Mouse (Mus musculus) lung, embryonic 15.5 days (tissue): ENCODE measurements around the gene Gm7879. TPM values are rescaled to one million over a fixed set of nuclear protein-coding genes. Genes with fewer than 3 reads are reported as not detected.

Source experiments
- ATAC-seq: fragments of 200-750 bp; cut with Nextera tagmentation; 2 replicates; pipeline ENCODE4 v1.8.0; 2017; ENCODE audit warnings: moderate number of reproducible peaks, borderline replicate concordance; ENCODE audit not compliant: low FRiP score, low TSS enrichment; ENCODE audit errors: extremely low read depth
- H3K27ac ChIP-seq: fragments of 300-500 bp; sonication (generic); 2 replicates; pipeline ENCODE4 v1.5.1; 2015; ENCODE audit warnings: moderate library complexity, mild to moderate bottlenecking, inconsistent platforms
- H3K27me3 ChIP-seq: fragments of 300-500 bp; sonication (generic); 2 replicates; pipeline ENCODE4 v1.6.1; 2015; ENCODE audit warnings: inconsistent platforms
- H3K36me3 ChIP-seq: fragments of 300-500 bp; sonication (generic); 2 replicates; pipeline ENCODE4 v1.6.1; 2015; ENCODE audit warnings: inconsistent platforms
- H3K4me1 ChIP-seq: fragments of 300-500 bp; sonication (generic); 2 replicates; pipeline ENCODE4 v1.6.1; 2015; ENCODE audit warnings: inconsistent platforms
- H3K4me2 ChIP-seq: fragments of 300-500 bp; sonication (generic); 2 replicates; pipeline ENCODE4 v1.6.1; 2015; ENCODE audit warnings: inconsistent platforms, mild to moderate bottlenecking, moderate library complexity
- H3K4me3 ChIP-seq: fragments of 300-500 bp; sonication (generic); 2 replicates; pipeline ENCODE4 v1.5.1; 2015; ENCODE audit warnings: mild to moderate bottlenecking, inconsistent platforms
- H3K9ac ChIP-seq: fragments of 300-500 bp; sonication (generic); 2 replicates; pipeline ENCODE4 v1.6.1; 2015; ENCODE audit warnings: inconsistent platforms
- H3K9me3 ChIP-seq: fragments of 300-500 bp; sonication (generic); 2 replicates; pipeline ENCODE4 v1.6.1; 2016; ENCODE audit warnings: inconsistent platforms
- WGBS: fragments of 180-500 bp; shearing (Covaris S2); methylation state at CpG from one replicate; pipeline ENCODE4 v1.1.7; 2015; 5-methylcytosine and 5-hydroxymethylcytosine counted together
- polyA plus RNA-seq: library from polyadenylated mRNA; unstranded; fragments of >200 nt; fragmentation: Nextera tagmentation; extraction: Ambion mirVana; gene quantifications from 2 replicates; pipeline ENCODE4 v1.2.1, GENCODE M21; 2015

The Gm7879 gene
- polyA plus RNA-seq, 1 experiment from 2014 or later = not detected

- Histone ChIP-seq H3K27ac (no peak overlapping the region), H3K9ac (no peak overlapping the region), H3K4me2 (no peak overlapping the region), H3K4me3 (no peak overlapping the region), H3K4me1 (no peaks in the 10 kb centered on the region), H3K36me3 (no peaks in the 10 kb centered on the region), H3K9me3 (no peaks in the 10 kb centered on the region), H3K27me3 (no peaks in the 10 kb centered on the region)
- no peak for ATAC-seq
- 68% methylated on average over 3 of the region's 3 CpGs for WGBS
Measured at GRCm38 (mm10) chr5:43959884-43960440, 47.0 kb downstream of the Gm7879 start.

- Histone ChIP-seq H3K4me3 (no peak overlapping the region), H3K9ac (no peak overlapping the region), H3K36me3 (no peaks in the 10 kb centered on the region), H3K27ac (no peak overlapping the region), H3K9me3 (no peaks in the 10 kb centered on the region), H3K4me2 (no peak overlapping the region), H3K27me3 (no peaks in the 10 kb centered on the region), H3K4me1 (no peaks in the 10 kb centered on the region)
- no peak for ATAC-seq
- 86% methylated on average over 3 of the region's 3 CpGs for WGBS
Measured at GRCm38 (mm10) chr5:43961056-43961455, 48.1 kb downstream of the Gm7879 start.

Other genes starting within 250 kb of the Gm7879 start
- 1.4 and 2.4 TPM in 2 replicates for gene Bst1, start 94.3 kb upstream of the Gm7879 start, polyA plus RNA-seq
- 67.4 and 70.4 TPM in 2 replicates for gene Fbxl5, start 91.5 kb upstream of the Gm7879 start, polyA plus RNA-seq
- 27.2 and 28.3 TPM in 2 replicates for gene Cd38, start 44.6 kb upstream of the Gm7879 start, polyA plus RNA-seq
- 22.6 and 27.0 TPM in 2 replicates for gene Fgfbp1, start 68.6 kb downstream of the Gm7879 start, polyA plus RNA-seq
- gene Prom1, start 188.9 kb downstream of the Gm7879 start, polyA plus RNA-seq = 42.9 and 43.0 TPM in 2 replicates